Mouse (Mus musculus) C2C12 (cell line): ENCODE data around the gene Med25.

Source experiments
- CTCF ChIP-seq: IDR thresholded peaks from one replicate; pipeline ENCODE4 v1.5.1; 2011; ENCODE audit not compliant: control insufficient read depth, insufficient read depth, insufficient read length
- MAX ChIP-seq: IDR thresholded peaks from one replicate; pipeline ENCODE4 v1.6.1; 2011; ENCODE audit warnings: mild to moderate bottlenecking, control low read depth
- USF1 ChIP-seq: IDR thresholded peaks from one replicate; pipeline ENCODE4 v1.6.1; 2011; ENCODE audit warnings: low read depth, mild to moderate bottlenecking, control low read depth, moderate library complexity

DNA sequence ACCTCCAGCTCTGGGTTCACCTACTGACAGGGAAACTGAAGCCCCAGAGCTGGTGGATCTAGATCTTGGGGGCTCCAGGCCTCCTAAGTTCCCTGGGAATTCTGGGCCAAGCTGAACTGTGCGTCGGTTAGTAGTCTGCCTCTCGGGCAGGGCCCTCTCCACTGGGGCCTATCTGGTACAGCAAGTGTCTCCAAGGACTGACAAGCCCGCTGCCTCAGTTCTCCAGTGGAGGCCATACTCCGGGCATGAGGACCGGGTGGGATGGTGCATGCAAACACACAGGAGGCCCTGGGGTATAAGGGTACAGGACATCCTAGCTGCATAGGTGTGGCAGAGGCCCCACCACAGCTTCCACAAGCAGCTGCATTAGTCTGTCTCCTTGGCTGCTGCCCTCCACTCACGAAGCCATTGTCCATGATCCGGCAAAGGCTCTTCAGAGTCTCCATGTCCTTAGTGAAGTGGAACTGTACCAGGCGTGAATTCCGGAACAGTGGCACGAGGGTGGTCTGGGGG lies 28.5 kb downstream of the Med25 start:
- TF ChIP-seq USF1 (no peak), CTCF (no peak), MAX (no peak)
